Mouse (Mus musculus) cerebellum, adult 2 months (tissue): Measurements from ENCODE around the gene Zbtb39.

Experiments used
- CTCF ChIP-seq: fragments of 200-500 bp; IDR thresholded peaks from 2 replicates; pipeline ENCODE4 v1.5.1; 2011; ENCODE audit warnings: low read depth, mild to moderate bottlenecking, control low read depth, low read length, moderate library complexity, borderline replicate concordance; ENCODE audit not compliant: insufficient read depth
- POLR2A ChIP-seq: fragments of 200-500 bp; IDR thresholded peaks from 2 replicates; pipeline ENCODE4 v1.6.1; 2011; ENCODE audit warnings: low read length, control low read depth, borderline replicate concordance; ENCODE audit not compliant: insufficient read depth

- TF ChIP-seq POLR2A: no peak
- no peak for TF ChIP-seq CTCF
Measured at GRCm38 (mm10) chr10:127712736-127713135, 26.6 kb upstream of the Zbtb39 start.
